Mouse (Mus musculus) heart, embryonic 13.5 days (tissue): ENCODE data around the gene Slc18a3. TPM values are rescaled to one million over a fixed set of nuclear protein-coding genes. Genes with fewer than 3 reads are reported as not detected.

ENCODE experiments used
- ATAC-seq: fragments of 200-750 bp; cut with Nextera tagmentation; 2 replicates; pipeline ENCODE4 v1.8.0; 2017; ENCODE audit warnings: moderate TSS enrichment; ENCODE audit not compliant: insufficient number of reproducible peaks, low FRiP score, low TSS enrichment; ENCODE audit errors: extremely low read depth
- H3K27ac ChIP-seq: fragments of 300-500 bp; sonication (generic); replicated peaks from 2 replicates; pipeline ENCODE4 v1.5.1; 2015; ENCODE audit warnings: moderate library complexity, mild to moderate bottlenecking, inconsistent platforms
- H3K27me3 ChIP-seq: fragments of 300-500 bp; sonication (generic); replicated peaks from 2 replicates; pipeline ENCODE4 v1.6.1; 2015; ENCODE audit warnings: mild to moderate bottlenecking, inconsistent platforms
- H3K36me3 ChIP-seq: fragments of 300-500 bp; sonication (generic); 2 replicates; pipeline ENCODE4 v1.6.1; 2015; ENCODE audit warnings: mild to moderate bottlenecking, inconsistent platforms
- H3K4me1 ChIP-seq: fragments of 300-500 bp; sonication (generic); 2 replicates; pipeline ENCODE4 v1.6.1; 2015; ENCODE audit warnings: inconsistent platforms
- H3K4me2 ChIP-seq: fragments of 300-500 bp; sonication (generic); 2 replicates; pipeline ENCODE4 v1.6.1; 2015; ENCODE audit warnings: inconsistent platforms, mild to moderate bottlenecking, moderate library complexity
- H3K4me3 ChIP-seq: fragments of 300-500 bp; sonication (generic); 2 replicates; pipeline ENCODE4 v1.5.1; 2015; ENCODE audit warnings: moderate library complexity, mild to moderate bottlenecking, inconsistent platforms
- H3K9ac ChIP-seq: fragments of 300-500 bp; sonication (generic); 2 replicates; pipeline ENCODE4 v1.6.1; 2015; ENCODE audit warnings: inconsistent platforms, mild to moderate bottlenecking, moderate library complexity
- H3K9me3 ChIP-seq: fragments of 300-500 bp; sonication (generic); 2 replicates; pipeline ENCODE4 v1.6.1; 2016; ENCODE audit warnings: inconsistent platforms
- WGBS: fragments of 180-500 bp; shearing (Covaris S2); methylation state at CpG from one replicate; pipeline ENCODE4 v1.1.7; 2015; ENCODE audit warnings: mixed read lengths; 5-methylcytosine and 5-hydroxymethylcytosine counted together
- polyA plus RNA-seq: library from polyadenylated mRNA; unstranded; fragments of >200 nt; fragmentation: Nextera tagmentation; extraction: Ambion mirVana; gene quantifications from 2 replicates; pipeline ENCODE4 v1.2.1, GENCODE M21; 2015

Gene Slc18a3
- polyA plus RNA-seq, 1 experiment from 2014 or later = 0.51 TPM

DNA sequence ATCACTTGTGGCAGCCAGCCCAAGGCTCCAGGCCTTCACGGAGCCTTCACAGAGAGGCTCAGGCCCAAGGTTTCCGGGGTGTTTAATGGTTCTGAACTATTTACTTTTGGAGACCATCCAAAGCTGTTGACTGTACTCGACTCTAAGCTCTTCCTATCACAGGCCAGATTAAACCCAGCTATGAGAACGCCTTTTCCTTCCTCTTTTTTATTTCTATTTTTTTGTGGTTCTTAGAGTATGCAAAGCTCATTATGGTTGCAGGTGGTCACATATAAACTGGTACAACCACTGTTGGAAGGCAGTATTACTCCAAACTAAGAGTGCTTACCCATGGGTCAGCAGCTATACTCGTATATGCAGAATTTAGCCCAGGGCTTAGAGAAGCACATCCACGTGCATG is 17.7 kb downstream of the Slc18a3 start:
- Histone ChIP-seq H3K4me3 (no peak overlapping the region), H3K9ac (no peak overlapping the region), H3K9me3 (no peaks in the 10 kb centered on the region), H3K27ac (no peak overlapping the region), H3K4me1 (no peaks in the 10 kb centered on the region), H3K36me3 (no peaks in the 10 kb centered on the region), H3K4me2 (no peak overlapping the region), H3K27me3 (peaks cover 43% of the 10 kb centered on the region)
- WGBS = 69% methylated on average over 6 of the region's 6 CpGs
- ATAC-seq = no peak

GRCm38 (mm10) chr14:32443446-32443845 is 21.2 kb downstream of the Slc18a3 start:
- Histone ChIP-seq H3K4me3 (no peak overlapping the region), H3K4me1 (no peaks in the 10 kb centered on the region), H3K36me3 (no peaks in the 10 kb centered on the region), H3K9me3 (no peaks in the 10 kb centered on the region), H3K4me2 (no peak overlapping the region), H3K27ac (no peak overlapping the region), H3K27me3 (peaks cover 53% of the 10 kb centered on the region), H3K9ac (no peak overlapping the region)
- ATAC-seq = no peak
- WGBS = 18% methylated on average over 8 of the region's 8 CpGs

- peaks cover 45% of the 10 kb centered on the region for H3K27me3 ChIP-seq
- ATAC-seq = no peak
- no peaks in the 10 kb centered on the region for H3K4me1 ChIP-seq
- no peaks in the 10 kb centered on the region for H3K36me3 ChIP-seq
- H3K4me2 ChIP-seq = no peak overlapping the region
- no peak overlapping the region for H3K9ac ChIP-seq
- H3K4me3 ChIP-seq = no peak overlapping the region
- H3K9me3 ChIP-seq = no peaks in the 10 kb centered on the region
- 37% methylated on average over 3 of the region's 3 CpGs for WGBS
- H3K27ac ChIP-seq = no peak overlapping the region
These were observed 24.9 kb downstream of the Slc18a3 start for GRCm38 (mm10) chr14:32439744-32440143.

- H3K4me2 ChIP-seq = no peak overlapping the region
- no peaks in the 10 kb centered on the region for H3K4me1 ChIP-seq
- H3K9me3 ChIP-seq = no peaks in the 10 kb centered on the region
- peaks cover 41% of the 10 kb centered on the region for H3K27me3 ChIP-seq
- no peaks in the 10 kb centered on the region for H3K36me3 ChIP-seq
- H3K4me3 ChIP-seq = no peak overlapping the region
- H3K27ac ChIP-seq = no peak overlapping the region
- no peak for ATAC-seq
- 56% methylated on average over 5 of the region's 5 CpGs for WGBS
- H3K9ac ChIP-seq = no peak overlapping the region
These were observed 25.3 kb downstream of the Slc18a3 start for GRCm38 (mm10) chr14:32439316-32439715.

- Histone ChIP-seq H3K36me3 (no peaks in the 10 kb centered on the region), H3K4me3 (no peak overlapping the region), H3K4me2 (no peak overlapping the region), H3K27ac (no peak overlapping the region), H3K27me3 (peaks cover 22% of the 10 kb centered on the region; the same call in 1 of the 2 replicates), H3K9ac (no peak overlapping the region), H3K4me1 (no peaks in the 10 kb centered on the region), H3K9me3 (no peaks in the 10 kb centered on the region)
- ATAC-seq = no peak
- 40% methylated on average over 5 of the region's 5 CpGs for WGBS
These were observed 27.3 kb downstream of the Slc18a3 start for GRCm38 (mm10) chr14:32437352-32437793.

- H3K4me1 ChIP-seq = no peaks in the 10 kb centered on the region
These were observed 35.5 kb downstream of the Slc18a3 start for GRCm38 (mm10) chr14:32429030-32429602.

GRCm38 (mm10) chr14:32423946-32424345 is 40.7 kb downstream of the Slc18a3 start:
- 75% methylated on average over 7 of the region's 7 CpGs for WGBS
- Histone ChIP-seq H3K9me3 (no peaks in the 10 kb centered on the region), H3K36me3 (no peaks in the 10 kb centered on the region), H3K4me1 (no peaks in the 10 kb centered on the region), H3K27me3 (peaks cover 19% of the 10 kb centered on the region), H3K4me2 (no peak overlapping the region), H3K27ac (no peak overlapping the region), H3K9ac (no peak overlapping the region), H3K4me3 (no peak overlapping the region)
- ATAC-seq = no peak

More at GRCm38 (mm10) chr14:32429030-32429602, 35.5 kb downstream of the Slc18a3 start:
- H3K4me2 ChIP-seq = no peak overlapping the region
- H3K27ac ChIP-seq = no peak overlapping the region
- no peaks in the 10 kb centered on the region for H3K9me3 ChIP-seq
- H3K27me3 ChIP-seq = peaks cover 17% of the 10 kb centered on the region
- no peaks in the 10 kb centered on the region for H3K36me3 ChIP-seq
- no peak overlapping the region for H3K9ac ChIP-seq
- H3K4me3 ChIP-seq = no peak overlapping the region
- 48% methylated on average over 8 of the region's 8 CpGs for WGBS
- ATAC-seq = no peak

DNA sequence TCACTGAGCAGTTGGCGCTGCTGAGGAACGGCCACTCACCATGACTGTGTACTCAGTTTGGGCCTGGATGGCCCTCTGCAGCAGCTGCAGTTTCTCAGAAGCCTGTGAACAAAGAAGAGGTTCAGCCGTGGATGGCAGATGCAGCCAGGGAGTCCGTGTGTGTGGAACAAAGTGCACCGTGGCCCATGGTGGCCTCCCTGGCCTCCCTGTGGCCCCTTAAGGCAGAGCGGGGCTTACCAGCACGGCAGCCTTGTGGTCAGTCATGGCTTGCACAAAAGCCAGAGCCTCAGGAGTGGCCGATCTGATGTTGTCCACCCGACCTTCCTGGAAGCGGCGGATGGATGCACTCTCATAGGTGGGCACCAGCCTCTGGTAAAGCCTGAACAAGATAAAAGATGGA is 45.9 kb downstream of the Slc18a3 start:
- H3K36me3 ChIP-seq = no peaks in the 10 kb centered on the region
- no peaks in the 10 kb centered on the region for H3K4me1 ChIP-seq
- H3K27ac ChIP-seq = no peak overlapping the region
- ATAC-seq = no peak
- peaks cover 8% of the 10 kb centered on the region; the same call in 1 of the 2 replicates for H3K27me3 ChIP-seq
- H3K4me3 ChIP-seq = no peak overlapping the region
- H3K9me3 ChIP-seq = peaks cover 11% of the 10 kb centered on the region; the same call in 1 of the 2 replicates
- no peak overlapping the region for H3K9ac ChIP-seq
- WGBS = 84% methylated on average over 11 of the region's 11 CpGs
- no peak overlapping the region for H3K4me2 ChIP-seq

Other genes with a start within 250 kb of the Slc18a3 start
- 14.6 and 16.1 TPM in 2 replicates for gene Ogdhl, start 142.8 kb downstream of the Slc18a3 start, polyA plus RNA-seq
- gene 1700024G13Rik, start 76.5 kb downstream of the Slc18a3 start, polyA plus RNA-seq = not detected in 2 replicates
- gene Chat, start 1.1 kb upstream of the Slc18a3 start, polyA plus RNA-seq = 0.05 TPM in 1 of 2 replicates, not detected in the other
- gene Ercc6, start 48.7 kb upstream of the Slc18a3 start, polyA plus RNA-seq = 10.6 and 11.9 TPM in 2 replicates
- 0.08 and 0.11 TPM in 2 replicates for gene Prrxl1, start 134.6 kb upstream of the Slc18a3 start, polyA plus RNA-seq
- 8.5 and 10.6 TPM in 2 replicates for gene 3425401B19Rik, start 220.4 kb upstream of the Slc18a3 start, polyA plus RNA-seq